Mouse (Mus musculus): ENCODE results near the gene Nek7.
A peak's percentile ranks its signal among the peaks of the same experiment; 100 is the strongest.

The Nek7 gene

DNA sequence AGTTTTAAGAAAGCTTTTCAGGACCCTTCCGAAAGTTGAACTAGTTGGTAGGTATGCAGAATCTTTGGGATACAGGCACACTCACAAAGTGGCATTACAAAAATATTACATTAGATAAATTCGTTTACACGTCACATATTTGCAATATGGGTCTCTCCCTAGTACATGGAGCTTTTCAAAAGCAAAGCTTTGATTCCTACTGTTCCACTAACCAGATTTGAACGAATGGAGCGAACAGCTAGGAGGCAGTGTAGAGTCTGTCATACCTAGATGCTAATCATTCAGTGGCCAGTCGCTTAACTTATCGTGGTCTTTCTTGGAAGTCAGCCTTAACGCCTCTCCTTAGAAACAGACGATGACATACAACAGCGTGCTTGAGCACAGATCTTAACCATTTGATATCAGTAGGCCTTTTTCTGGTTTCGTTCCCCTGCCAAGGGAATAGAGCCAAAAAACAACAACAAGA lies at the start of gene Nek7:
Gene Nek7, minus strand, starts transcription at position 146 of the 466 bp plus-strand sequence.
- DNase-seq = peak; percentile 54 to 73

DNA sequence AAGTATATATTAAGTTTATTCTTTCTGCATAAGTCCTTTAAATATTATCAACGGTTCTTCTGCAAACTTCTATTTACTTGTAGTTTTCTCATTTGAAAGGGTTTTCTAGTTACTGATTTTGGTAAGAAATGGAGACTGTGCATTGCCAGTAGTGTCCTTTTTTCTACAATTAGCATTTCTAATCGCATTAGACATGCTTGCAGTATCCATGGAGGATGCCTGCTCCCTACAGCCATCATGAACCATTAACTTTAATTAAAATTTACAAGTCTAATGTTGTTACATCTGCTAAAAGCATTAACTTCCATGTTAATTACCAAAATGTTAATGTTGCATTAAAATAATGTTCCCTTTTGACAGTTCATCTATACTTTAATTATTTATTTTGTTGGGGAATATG lies 42.4 kb upstream of the Nek7 start:
- no peak for DNase-seq

DNA sequence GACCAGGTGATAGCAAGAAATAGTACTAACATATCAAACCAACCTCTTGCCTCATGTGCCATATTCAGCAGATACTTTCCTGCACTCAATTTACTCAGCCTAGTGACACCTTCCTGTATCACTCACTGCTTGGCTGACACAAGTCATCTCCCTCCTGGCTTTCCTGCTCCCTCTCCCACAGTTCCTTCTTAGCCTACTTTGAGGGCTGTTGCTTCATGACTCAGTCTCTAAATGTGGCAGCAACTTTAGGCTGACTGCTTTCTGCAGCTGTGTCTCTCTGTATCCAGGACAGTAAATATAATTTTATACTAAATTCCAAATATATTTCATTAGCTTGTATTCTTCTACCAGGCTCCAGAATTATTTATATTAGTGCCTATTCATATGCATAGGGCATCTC lies 34.3 kb upstream of the Nek7 start:
- DNase-seq = no peak

DNA sequence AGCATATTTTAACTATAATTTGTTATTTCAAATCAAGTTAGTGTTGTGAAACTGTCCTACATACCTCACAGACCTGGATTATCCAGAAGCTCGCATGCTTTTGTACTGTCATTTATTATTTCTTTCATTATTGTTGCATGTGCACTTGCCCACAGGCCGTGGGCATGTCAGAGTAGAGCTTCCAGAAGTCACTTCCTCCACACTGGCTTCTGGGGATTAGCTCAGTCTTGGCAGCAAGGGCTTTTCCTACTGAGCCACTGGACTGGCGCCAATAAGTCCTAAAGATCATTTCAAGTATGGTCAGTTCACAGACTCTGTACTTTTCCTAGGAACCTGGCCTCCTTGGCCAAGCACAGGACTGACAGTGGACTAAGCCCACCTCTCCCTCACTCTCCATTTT lies 25.1 kb upstream of the Nek7 start:
- peak; percentile 34 to 35 for DNase-seq

DNA sequence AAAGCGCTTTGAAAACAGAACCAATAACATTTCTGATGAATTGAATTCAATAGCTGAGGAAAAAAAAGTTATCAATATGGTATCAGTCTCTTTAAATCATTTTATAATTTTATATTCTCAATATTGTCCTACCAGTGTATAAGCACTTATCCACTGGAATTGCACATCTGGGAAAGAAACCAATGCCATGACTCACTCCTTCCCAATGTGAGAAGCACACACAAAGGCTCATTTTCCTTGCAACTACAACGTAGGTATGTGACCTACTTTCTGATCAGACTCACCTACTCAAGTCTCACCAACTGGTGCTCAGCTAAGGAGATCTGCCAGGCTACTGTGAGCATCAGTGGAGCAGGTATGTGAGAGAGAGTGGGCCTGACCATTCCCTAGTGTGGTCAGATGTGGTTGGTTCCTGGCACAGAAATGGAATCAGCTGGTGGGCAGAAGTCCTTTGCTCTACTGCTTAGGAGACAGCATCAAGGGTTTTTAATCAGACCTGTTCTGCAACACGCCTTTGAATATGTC lies 23.4 kb upstream of the Nek7 start:
- DNase-seq = no peak

DNA sequence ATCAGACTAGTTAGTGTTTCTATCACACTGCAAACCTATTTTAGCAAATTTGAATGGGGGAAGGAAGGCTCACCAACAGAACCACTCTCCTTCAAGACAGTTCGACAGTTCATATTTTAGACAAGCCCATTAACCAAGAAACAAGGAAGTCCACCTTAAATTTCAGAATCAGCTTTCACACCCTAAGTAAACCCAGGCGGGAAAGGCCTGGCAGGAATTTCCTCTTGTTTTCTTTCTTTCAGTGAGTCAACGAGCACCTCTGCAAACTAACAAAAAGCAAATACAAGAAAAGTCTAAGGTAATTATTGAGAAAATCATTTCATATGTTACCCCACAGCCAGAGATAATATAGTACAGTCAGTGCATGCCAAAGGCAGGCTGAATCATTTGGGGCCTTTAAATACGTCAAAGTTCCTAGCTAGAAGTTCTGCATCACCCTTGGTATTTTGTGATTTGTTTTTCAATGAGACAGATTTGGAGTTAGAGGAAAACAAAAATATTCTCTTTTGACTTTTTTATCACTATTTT lies 21.1 kb upstream of the Nek7 start:
- DNase-seq = no peak

DNA sequence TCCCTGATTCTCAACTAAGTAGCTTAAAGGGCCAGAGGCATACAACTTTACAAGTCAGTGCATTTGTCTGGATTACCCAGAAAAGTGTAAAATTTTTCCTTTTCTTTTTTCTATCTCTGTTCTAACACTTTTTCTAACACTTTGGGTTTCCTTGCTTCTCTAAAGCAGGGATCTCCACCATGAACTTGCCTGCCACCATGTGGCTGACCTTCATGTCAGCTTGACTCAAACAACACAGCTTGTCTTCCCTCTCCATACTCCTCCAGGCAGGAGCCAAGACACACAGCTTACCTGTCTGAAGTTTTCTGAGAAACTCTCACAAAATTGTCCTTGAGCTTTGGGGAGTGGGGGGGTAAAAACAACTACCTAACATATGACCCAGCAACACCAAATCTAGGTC lies 17.9 kb upstream of the Nek7 start:
- peak; percentile 60 to 64 for DNase-seq

DNA sequence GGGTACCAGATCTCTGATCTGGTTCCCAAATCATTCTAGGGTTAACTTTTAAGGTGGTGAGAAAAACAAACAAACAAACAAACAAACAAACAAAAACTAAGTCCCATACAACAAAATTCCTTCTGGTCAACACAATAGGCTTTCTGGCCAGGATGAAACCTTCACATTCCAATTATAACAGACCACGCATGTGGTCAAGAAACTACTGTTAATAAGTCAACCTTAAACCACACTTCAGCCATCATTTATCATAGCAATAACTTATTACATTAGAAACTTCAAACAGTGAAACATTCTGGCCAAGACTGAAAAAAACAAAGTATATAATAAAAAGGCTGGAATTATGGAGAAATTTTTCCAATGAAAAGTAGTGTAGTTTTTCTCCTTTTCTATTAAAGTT lies 14.6 kb upstream of the Nek7 start:
- DNase-seq = no peak

DNA sequence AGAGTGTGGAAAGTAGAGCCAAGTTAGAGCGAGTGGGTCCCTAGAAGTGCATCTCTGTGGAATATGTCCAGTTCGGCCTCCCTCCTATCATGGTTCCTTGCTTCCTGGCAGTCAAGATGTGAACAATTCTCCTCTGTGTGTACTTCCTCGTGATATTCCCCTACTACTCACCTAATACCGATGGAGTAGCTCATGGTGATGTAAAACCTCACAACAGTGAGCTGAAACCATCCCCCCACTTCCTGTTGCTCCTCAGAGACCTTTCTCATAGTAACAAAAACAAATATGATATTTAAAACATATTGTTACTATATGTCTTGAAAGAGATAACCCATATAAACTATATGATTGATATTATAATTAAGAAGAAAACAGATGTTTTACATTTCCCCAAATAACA lies 9.0 kb upstream of the Nek7 start:
- DNase-seq = no peak

DNA sequence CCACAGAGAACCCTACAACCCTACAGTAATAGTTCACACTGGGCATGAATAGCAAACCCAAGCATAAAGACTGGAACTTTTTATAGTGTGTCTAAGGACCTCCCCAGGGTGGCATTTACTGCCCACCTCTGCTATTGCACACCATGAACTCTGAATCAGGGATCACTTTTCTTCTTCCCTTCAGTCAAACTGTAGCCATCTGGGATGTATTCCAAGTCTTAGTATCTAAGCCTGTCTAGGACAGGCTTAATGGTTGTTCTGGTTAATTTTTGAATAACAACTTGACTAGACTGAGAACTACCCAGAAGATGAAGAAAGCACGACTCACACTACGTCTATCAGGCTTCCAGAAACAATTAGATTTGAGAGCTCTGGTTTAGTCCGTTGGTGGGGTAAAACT lies 8.5 kb upstream of the Nek7 start:
- no peak for DNase-seq

DNA sequence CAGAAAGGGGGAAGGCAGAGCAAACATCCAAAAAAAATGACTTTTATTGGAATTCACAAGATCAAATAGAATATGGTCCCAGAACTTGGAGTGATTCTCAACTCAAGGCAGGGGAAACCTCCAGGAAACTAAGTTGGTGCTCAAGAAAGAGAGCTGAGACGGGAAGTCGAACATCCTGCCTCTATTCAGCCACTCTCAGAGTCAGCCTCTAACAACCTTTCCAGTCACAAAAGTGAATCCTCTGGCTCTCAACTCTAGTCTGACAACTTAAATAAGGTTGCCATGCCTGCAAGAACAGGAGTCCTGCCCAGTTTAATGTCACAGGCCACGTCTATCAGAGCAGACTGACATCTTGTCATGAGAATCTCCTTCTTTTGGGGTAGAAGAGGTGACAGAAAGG lies 7.9 kb upstream of the Nek7 start:
- DNase-seq = no peak

DNA sequence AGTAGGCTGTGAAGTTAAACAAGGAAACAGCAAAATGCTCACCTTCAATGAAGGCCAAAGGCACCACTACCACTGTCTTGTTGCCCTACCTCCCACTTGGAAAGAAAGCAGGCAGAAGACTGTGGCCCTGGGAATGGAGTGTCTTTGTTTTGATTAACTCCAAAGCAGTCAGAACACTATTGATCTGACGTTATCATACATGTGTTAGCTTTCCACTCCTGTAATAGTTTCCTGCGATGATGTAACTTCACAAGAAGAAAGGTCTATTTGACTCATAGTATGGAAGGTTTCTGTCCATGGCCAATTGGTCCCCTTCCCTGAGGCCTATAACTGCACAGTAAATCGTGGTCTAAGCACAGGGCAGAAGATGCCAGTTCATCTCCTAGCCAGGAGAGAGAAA lies 6.3 kb upstream of the Nek7 start:
- no peak for DNase-seq

DNA sequence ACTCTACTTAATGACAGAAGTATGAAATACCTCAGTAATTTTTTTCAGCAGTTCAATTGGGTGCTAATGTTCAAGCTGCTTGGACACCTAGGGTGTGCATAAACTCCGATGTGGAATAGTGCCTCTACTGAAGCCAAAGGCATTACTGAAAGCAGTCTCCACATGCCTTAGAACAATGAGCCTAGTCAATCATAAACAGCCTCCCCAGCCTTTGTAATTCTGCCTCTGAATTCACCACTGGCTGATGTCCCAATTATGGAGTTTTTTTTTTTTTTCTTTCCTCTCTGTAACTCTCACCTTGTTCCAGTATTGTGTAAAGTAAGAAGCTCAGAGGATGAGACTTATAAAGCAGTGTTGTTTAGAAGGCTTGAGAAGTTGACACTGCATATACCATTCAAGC lies 3.9 kb upstream of the Nek7 start:
- DNase-seq = no peak

DNA sequence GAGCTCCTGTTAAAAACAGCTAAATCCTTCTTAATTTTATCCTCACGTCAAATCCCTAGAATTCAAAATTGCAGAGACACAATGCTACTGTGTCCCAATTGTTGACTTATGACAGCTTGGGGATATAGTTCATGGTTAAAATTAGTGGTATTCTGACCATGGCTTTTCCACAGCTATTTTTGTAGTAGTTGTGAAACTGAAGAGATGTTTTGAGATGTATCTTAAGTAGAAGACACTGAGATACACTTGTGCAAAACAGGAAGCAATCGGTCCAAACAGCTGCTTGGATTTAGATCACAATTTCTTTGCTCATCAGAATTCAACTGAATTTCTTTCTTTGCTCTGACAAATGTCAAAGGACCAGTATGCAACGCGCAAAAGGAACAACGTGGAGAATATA lies 2.9 kb upstream of the Nek7 start:
- DNase-seq = no peak

DNA sequence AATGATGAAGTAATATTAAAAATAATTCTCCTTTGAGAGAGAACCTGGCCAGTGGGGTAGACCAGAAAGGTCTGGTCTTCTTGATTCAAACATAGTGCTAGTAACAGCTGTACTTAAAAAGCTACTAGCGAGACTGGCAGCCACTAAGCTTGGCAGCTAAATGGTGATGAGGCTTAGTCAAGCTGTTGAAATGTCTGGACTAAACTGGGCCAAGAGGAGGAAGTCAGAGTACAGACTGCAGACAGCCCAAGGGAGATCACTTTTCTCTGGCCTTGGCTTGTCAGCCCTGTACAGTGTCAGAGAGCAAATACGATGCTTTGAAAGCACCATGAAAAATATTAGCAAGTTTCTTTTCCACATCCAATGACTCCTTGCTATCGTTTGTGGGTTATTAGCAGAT lies 2.5 kb upstream of the Nek7 start:
- no peak for DNase-seq

DNA sequence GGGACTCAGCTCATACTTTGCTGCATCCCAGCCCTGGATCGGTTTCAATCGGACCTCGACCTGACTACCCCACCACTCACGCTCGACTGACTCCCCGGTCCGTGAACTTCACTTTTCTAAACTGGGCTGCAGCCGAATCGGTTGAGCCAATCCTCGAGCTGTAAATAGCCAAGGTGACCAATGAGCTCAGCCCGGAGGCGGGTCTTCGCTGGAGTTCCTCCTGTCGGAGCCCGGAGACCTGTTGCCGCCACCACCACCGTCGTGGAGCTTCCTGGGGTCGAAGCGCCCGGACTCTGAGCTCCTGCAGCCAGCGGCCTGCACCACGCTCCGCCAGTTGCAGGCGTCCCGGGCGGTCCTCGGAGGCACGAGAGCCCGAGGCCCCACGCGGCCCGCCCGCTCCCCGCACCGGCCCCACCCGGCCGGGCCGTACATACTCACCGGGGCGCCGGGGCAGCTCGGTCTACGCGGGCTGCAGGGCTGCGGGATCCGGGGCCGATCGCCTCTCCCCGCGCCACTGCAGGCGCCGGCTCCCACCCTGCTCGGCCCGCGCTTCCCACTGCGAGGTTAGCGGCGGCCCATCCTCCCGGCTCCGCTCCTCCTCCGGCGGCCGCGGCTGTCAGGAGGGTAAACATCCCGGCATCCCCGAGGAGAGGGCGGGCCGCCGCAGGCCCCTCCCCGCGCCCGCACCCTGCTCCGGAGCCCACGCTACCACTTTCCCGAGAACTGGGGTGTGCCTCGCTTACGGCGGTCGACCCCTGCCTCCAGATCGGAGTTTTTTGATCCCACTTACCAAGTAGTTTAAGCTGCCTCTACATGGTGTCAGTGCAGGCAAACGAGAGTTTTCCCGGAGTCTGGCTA lies 598 bp downstream of the Nek7 start:
- peak; percentile 99 for DNase-seq

DNA sequence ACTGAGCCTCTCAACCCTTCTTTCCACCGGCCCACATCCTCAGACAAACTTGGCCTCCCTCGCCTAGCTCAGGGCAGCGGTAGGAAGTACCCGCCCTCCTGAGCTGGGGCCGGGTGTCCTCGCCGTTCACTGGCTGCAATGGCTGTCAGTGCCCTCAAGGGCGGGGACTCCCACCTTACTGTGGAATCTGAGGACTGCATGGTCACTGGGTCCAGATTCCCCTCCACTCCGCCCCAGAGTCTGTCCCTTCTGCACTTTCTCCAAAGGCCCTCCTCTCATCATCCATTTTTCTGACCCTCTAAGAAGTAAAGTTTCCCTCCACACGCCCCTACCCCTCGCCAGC lies 2.0 kb downstream of the Nek7 start:
- DNase-seq = peak; percentile 92 to 95

DNA sequence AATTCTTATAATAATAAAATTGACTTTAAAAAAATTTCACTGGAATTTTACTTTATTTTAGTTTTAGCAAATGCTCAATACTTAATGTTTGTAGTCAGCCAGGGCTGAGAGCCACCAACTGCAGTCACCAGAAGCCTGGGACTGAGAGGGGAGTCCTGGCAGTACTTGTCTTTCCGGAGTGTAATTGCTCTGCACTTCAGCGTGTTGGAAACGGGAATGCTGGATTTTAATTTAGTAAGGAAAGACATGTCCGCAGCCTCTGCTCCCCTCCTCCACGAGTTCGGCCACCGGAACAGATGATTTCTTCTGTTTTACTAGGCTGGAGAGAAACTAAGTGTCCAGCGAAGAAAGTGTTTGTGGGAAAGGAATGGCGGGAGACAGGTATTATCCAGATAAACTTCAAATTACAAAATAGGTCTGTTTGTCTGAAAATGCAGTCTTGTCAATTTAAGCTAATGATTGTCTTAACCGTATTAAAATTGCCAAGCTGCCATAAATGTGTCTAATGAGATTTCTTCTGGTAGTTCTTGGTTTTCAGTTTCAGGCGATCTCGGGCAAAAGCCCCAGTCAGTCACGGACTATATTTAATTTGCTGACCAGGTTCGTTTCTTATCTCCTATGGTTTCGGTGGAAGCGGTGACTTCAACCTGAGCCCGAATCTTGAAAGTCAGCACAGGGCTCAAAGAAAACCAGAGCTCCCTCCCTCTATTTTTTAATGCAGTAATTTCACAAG lies 2.5 kb downstream of the Nek7 start:
- peak in 1 of 2 experiments; percentile 27 for DNase-seq

DNA sequence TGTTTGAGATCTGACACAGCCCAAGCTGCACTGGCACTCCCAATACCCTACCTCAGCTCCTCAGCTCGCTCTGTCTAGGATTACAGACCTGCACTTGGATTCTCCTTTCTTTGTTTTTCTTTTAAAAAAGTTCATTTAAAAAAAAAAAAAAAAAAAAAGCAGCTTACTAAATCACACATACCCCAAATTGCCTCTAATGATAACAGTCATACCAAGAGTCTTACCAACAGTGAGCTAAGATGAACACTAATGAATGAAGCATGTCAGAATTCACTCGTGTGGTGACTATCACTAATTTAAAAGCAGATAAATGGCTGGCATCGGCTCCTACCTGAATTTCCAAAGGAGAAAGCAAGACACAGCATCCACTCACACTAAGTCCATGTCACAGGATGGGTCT lies 4.6 kb downstream of the Nek7 start:
- DNase-seq = no peak

DNA sequence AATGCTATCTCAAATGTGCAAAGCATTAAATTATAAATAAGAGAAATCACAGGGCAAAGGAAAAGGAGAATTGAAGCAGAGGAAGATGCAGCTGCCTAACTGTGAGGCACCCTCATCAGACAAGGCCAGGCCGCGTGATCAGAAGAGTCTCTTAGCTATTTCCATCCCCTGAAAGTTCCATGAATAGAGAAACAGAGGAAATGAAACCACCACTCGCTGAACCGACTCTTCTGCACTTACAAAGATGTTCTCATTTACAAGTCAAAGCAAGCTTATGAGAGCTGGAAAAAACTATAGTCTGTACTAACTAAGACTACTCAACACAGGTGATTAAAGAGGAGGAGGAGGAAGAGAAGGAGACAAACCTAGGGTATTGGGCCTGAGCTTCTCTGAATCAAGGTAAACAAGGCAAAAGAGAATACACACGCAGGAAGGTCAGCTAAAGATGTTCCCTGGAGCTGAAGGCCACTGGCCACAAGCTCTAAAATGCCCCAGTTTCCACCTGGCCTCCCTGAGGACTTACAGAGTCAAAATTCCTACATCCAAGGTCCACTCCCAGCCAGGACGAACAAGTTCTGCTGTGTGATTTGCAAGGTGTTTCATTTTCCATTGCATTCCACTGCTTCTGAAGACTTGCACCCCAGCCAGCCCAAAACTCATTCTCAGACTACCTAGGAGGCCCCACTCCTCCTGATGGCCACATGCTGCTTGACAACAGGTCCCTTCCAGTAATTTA lies 5.2 kb downstream of the Nek7 start:
- peak in 1 of 2 experiments; percentile 18 for DNase-seq

DNA sequence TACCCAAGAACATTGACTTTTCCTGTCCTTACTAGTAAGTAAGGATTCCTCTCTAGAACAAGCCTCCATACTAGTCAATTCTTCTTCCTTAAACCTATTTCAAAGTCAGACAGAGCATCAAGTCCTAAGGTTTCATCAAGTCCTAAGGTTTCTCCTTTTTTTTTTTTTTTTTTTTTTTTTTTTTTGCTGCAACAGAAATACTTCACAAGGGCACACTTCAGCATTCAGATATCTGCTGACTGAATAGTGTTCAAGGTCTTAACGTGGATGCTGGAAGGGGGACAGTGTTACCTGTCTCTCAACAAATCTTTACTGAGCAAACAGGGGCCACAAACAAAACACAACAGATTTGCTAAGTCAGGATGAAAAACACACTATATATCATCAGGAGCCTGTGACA lies 7.8 kb downstream of the Nek7 start:
- DNase-seq = no peak

DNA sequence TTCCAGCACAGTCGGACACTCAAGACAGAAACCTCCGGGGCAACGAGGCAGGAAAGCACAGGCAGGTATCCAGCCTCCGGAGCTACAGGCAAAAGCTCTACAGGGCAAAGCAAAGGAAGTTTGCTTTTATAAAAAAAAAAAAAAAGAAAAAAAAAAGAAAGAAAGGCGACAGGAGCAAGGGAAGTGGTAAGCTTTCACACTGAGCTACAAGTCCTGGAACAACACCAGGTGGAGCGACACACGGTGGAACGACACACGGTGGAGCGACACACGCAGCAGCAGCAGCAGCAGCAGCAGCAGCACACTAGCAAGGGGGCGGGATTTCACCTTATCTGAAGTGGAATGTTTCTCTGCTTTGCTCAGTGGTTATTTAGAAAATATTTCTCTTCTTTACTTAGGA lies 10.8 kb downstream of the Nek7 start:
- no peak for DNase-seq

DNA sequence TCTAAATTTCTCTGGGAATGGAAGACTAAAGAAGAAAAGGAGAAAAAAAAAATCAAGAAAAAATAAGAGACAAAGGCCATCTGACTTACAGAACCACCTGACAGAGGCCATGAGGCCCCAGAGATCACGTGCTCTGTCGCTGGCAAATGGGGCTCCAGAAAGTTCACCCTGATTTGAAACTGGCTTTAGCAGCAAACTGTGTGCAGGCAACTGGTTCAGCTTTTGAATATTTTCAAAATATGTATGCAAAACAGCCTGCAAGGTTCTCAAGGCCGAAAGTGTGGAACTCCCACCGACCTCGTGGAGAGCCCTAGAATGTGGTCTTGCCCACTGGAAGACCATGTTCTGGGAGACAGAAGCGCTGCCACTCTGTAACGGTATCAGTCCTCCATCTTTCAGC lies 11.6 kb downstream of the Nek7 start:
- DNase-seq = no peak
